Mouse (Mus musculus): ENCODE data around the gene Btf3l4. TPM values are rescaled to one million over a fixed set of nuclear protein-coding genes. Genes with fewer than 3 reads are reported as not detected.

Gene Btf3l4
- polyA plus RNA-seq, 1 experiment from 2014 or later, result 305 TPM

DNA sequence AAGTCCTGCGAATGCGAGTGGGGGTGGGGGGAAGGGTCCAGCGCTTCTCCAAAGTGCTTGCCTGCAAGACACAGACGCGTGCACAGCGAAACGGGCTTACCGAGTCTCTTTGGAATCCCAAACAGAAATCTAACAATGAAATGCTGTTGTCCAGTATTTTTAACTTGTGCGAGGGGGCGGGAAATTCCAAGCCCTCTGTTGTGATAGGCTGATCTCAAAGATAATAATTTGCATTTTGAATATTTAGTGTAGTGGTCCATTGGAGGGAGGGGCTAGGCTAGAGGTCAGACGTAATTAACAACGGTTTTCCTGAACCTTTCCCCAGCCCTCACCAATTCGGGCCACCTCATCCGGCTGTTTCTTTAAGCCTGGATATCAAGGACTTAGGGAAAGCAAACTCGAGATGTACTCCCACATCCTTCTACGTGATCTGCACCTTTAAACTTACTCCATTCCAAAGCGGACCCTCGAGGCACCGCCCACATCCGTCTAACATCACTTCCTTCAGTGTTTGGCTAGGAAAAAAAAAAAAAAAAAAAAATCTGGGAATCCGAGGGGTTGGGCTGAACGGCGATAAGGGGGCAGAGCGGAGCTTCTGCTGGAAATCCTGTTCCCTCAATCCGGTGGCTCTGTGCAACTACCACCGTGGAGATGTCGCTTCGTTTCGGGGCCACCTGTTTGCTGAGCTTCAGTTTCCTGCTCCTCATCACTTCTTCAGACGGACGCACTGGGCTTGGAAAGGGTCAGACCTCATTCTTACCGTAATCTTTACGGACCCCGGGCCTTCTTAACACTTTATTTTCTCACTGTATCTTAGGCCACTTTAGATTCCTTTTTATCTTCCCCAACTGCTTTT is 929 bp upstream of the Btf3l4 start, which contains the start of gene Txndc12:
Gene Txndc12 (plus strand): TSS at position 487 of the 856 bp plus-strand sequence.
- Histone ChIP-seq H3K4me1 (ENCODE audit: control insufficient read depth, insufficient read depth, low read length) (no peaks in the 10 kb centered on the region), H3K27me3 (ENCODE audit: control insufficient read depth, insufficient read depth, low read length) (no peaks in the 10 kb centered on the region), H3K36me3 (replicated peaks; ENCODE audit: control insufficient read depth, insufficient read depth, low read depth, low read length) (no peaks in the 10 kb centered on the region), H3K9ac (replicated peaks; ENCODE audit: low read length) (peak within 1 kb of the TSS; percentile 99), H3K4me3 (ENCODE audit: low read depth, low read length) (peak within 1 kb of the TSS; percentile 97), H3K4me2 (ENCODE audit: low read depth, low read length) (peak within 1 kb of the TSS; percentile 66), H3K9me3 (replicated peaks; ENCODE audit: control insufficient read depth, low read length) (no peaks in the 10 kb centered on the region), H3K27ac (replicated peaks; ENCODE audit: low read depth, low read length) (peak within 1 kb of the TSS; percentile 98)
- ATAC-seq (replicated peaks; ENCODE audit: insufficient number of reproducible peaks, low FRiP score, low TSS enrichment, low read depth) (peak; percentile 76), DNase-seq (ENCODE audit: low spot score) (peak; percentile 94)
- WGBS, result under 1% methylated on average over 34 of the region's 34 CpGs

GRCm38 (mm10) chr4:108833828-108834114 is 357 bp upstream of the Btf3l4 start:
- Histone ChIP-seq H3K36me3 (replicated peaks; ENCODE audit: control insufficient read depth, insufficient read depth, low read depth, low read length) (no peaks in the 10 kb centered on the region; the same call in 1 of the 2 replicates), H3K27ac (replicated peaks; ENCODE audit: low read depth, low read length) (peak overlapping the region; percentile 98), H3K4me3 (ENCODE audit: low read depth, low read length) (peak overlapping the region; percentile 97)

DNA sequence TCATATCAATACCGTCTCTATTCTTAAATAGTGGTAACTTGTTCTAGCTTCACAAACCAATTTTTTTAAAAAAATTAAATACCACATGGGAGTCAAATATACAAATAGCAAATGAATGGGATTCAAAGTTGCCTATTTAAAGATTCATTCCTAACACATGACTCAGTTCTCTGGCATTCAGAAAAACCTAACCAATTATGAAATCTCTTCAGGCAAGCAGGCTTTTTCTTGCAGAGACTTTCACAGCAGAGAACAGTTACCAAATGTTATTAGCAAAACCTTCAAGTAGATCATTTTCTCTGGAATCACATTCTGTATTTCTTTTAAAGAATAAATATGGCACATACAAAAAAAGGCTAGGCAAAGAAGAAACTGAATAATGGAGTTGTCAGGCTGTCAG is 2.7 kb downstream of the Btf3l4 start:
- Histone ChIP-seq H3K4me1 (ENCODE audit: control insufficient read depth, insufficient read depth, low read length) (no peaks in the 10 kb centered on the region), H3K4me2 (ENCODE audit: low read depth, low read length) (no peak overlapping the region), H3K9me3 (replicated peaks; ENCODE audit: control insufficient read depth, low read length) (no peaks in the 10 kb centered on the region), H3K27ac (replicated peaks; ENCODE audit: low read depth, low read length) (no peak overlapping the region), H3K36me3 (replicated peaks; ENCODE audit: control insufficient read depth, insufficient read depth, low read depth, low read length) (no peaks in the 10 kb centered on the region; the same call in 1 of the 2 replicates), H3K4me3 (ENCODE audit: low read depth, low read length) (no peak overlapping the region), H3K27me3 (ENCODE audit: control insufficient read depth, insufficient read depth, low read length) (no peaks in the 10 kb centered on the region), H3K9ac (replicated peaks; ENCODE audit: low read length) (no peak overlapping the region)
- WGBS, result 83% methylated on average over 1 of the region's 1 CpGs
- ATAC-seq (replicated peaks; ENCODE audit: insufficient number of reproducible peaks, low FRiP score, low TSS enrichment, low read depth) (no peak), DNase-seq (ENCODE audit: low spot score) (no peak)

More at GRCm38 (mm10) chr4:108833828-108834114, 357 bp upstream of the Btf3l4 start:
- 0% methylated on average over 6 of the region's 6 CpGs for WGBS
- no peaks in the 10 kb centered on the region for H3K9me3 ChIP-seq (replicated peaks; ENCODE audit: control insufficient read depth, low read length)
- ATAC-seq (replicated peaks; ENCODE audit: insufficient number of reproducible peaks, low FRiP score, low TSS enrichment, low read depth), result no peak
- no peak for DNase-seq (ENCODE audit: low spot score)
- H3K4me2 ChIP-seq (ENCODE audit: low read depth, low read length), result peak overlapping the region; percentile 57
- no peaks in the 10 kb centered on the region for H3K4me1 ChIP-seq (ENCODE audit: control insufficient read depth, insufficient read depth, low read length)
- H3K9ac ChIP-seq (replicated peaks; ENCODE audit: low read length), result peak overlapping the region; percentile 99
- H3K27me3 ChIP-seq (ENCODE audit: control insufficient read depth, insufficient read depth, low read length), result no peaks in the 10 kb centered on the region

DNA sequence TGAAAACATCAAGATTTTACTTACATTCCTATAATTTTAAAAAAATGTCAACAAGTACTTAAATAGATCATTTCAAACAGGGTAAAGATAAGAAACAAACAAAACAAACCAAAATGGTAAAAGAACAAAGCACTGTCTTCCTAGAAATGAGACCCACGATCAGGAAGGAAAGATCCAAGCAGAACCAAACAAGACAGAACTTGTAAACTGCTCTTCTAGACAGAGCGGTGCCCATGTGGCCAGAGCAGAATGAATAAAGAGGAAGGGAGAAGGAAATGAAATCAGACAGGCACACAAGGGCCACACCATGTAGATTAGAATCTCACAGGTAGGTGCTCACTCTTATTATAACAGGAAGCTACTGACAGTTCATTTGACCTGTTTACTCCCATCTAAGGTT is 6.8 kb downstream of the Btf3l4 start:
- peaks cover 4% of the 10 kb centered on the region for H3K36me3 ChIP-seq (replicated peaks; ENCODE audit: control insufficient read depth, insufficient read depth, low read depth, low read length)
- no peak overlapping the region for H3K4me3 ChIP-seq (ENCODE audit: low read depth, low read length)
- 84% methylated on average over 2 of the region's 2 CpGs for WGBS
- no peaks in the 10 kb centered on the region for H3K27me3 ChIP-seq (ENCODE audit: control insufficient read depth, insufficient read depth, low read length)
- H3K4me2 ChIP-seq (ENCODE audit: low read depth, low read length), result no peak overlapping the region
- no peaks in the 10 kb centered on the region for H3K4me1 ChIP-seq (ENCODE audit: control insufficient read depth, insufficient read depth, low read length)
- H3K9ac ChIP-seq (replicated peaks; ENCODE audit: low read length), result no peak overlapping the region
- H3K9me3 ChIP-seq (replicated peaks; ENCODE audit: control insufficient read depth, low read length), result no peaks in the 10 kb centered on the region
- DNase-seq (ENCODE audit: low spot score), result no peak
- no peak for ATAC-seq (replicated peaks; ENCODE audit: insufficient number of reproducible peaks, low FRiP score, low TSS enrichment, low read depth)
- no peak overlapping the region for H3K27ac ChIP-seq (replicated peaks; ENCODE audit: low read depth, low read length)

DNA sequence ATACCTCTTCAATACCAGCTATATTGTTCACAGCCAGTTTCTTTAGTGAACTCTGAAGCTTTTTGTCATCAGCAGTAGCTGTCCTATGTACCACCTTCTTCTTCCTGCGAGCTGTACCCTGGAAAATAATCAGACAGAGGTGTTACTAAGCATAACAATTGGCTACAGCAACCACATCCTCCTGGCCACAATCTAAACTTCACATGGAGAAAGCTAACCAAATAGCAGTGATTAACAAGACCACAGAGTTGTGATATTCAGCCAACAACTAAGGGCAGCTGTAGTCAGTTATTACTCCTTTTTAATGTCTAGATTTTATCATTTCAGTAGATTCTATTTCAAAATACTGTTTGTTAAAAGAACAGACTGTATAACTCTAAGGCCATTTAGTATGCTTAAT is 7.3 kb downstream of the Btf3l4 start:
- ATAC-seq (replicated peaks; ENCODE audit: insufficient number of reproducible peaks, low FRiP score, low TSS enrichment, low read depth), result no peak

DNA sequence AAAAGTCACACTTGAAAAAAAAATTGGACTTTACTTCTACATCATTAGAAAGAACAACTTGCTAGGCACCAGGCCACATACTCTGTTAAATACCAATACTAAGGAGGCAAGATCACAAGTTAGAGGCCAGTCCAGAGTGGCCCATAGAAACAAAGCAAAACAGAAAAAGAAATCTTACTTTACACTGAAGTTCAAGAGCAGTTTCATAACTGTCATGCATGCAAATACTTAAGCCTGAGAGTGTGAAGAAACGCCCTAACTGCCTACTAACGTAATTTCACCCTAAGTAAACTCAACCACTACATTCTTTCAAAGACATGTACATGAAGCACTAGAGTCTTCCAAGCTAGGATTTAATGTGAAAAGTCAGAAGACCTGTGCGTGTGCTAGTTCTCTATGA is 7.7 kb downstream of the Btf3l4 start:
- peaks cover 4% of the 10 kb centered on the region for H3K36me3 ChIP-seq (replicated peaks; ENCODE audit: control insufficient read depth, insufficient read depth, low read depth, low read length)
- H3K9ac ChIP-seq (replicated peaks; ENCODE audit: low read length), result no peak overlapping the region
- H3K4me1 ChIP-seq (ENCODE audit: control insufficient read depth, insufficient read depth, low read length), result no peaks in the 10 kb centered on the region
- H3K9me3 ChIP-seq (replicated peaks; ENCODE audit: control insufficient read depth, low read length), result no peaks in the 10 kb centered on the region
- H3K27me3 ChIP-seq (ENCODE audit: control insufficient read depth, insufficient read depth, low read length), result no peaks in the 10 kb centered on the region
- WGBS, result 91% methylated on average over 3 of the region's 3 CpGs
- no peak for DNase-seq (ENCODE audit: low spot score)
- ATAC-seq (replicated peaks; ENCODE audit: insufficient number of reproducible peaks, low FRiP score, low TSS enrichment, low read depth), result no peak
- H3K4me2 ChIP-seq (ENCODE audit: low read depth, low read length), result no peak overlapping the region
- no peak overlapping the region for H3K4me3 ChIP-seq (ENCODE audit: low read depth, low read length)
- H3K27ac ChIP-seq (replicated peaks; ENCODE audit: low read depth, low read length), result no peak overlapping the region

More for the DNA sequence above, 7.3 kb downstream of the Btf3l4 start:
- no peak overlapping the region for H3K4me3 ChIP-seq (ENCODE audit: low read depth, low read length)
- no peaks in the 10 kb centered on the region for H3K9me3 ChIP-seq (replicated peaks; ENCODE audit: control insufficient read depth, low read length)
- H3K9ac ChIP-seq (replicated peaks; ENCODE audit: low read length), result no peak overlapping the region
- WGBS, result 86% methylated on average over 1 of the region's 1 CpGs
- peaks cover 4% of the 10 kb centered on the region for H3K36me3 ChIP-seq (replicated peaks; ENCODE audit: control insufficient read depth, insufficient read depth, low read depth, low read length)
- no peak overlapping the region for H3K27ac ChIP-seq (replicated peaks; ENCODE audit: low read depth, low read length)
- H3K4me2 ChIP-seq (ENCODE audit: low read depth, low read length), result no peak overlapping the region
- DNase-seq (ENCODE audit: low spot score), result no peak
- H3K27me3 ChIP-seq (ENCODE audit: control insufficient read depth, insufficient read depth, low read length), result no peaks in the 10 kb centered on the region
- H3K4me1 ChIP-seq (ENCODE audit: control insufficient read depth, insufficient read depth, low read length), result no peaks in the 10 kb centered on the region

DNA sequence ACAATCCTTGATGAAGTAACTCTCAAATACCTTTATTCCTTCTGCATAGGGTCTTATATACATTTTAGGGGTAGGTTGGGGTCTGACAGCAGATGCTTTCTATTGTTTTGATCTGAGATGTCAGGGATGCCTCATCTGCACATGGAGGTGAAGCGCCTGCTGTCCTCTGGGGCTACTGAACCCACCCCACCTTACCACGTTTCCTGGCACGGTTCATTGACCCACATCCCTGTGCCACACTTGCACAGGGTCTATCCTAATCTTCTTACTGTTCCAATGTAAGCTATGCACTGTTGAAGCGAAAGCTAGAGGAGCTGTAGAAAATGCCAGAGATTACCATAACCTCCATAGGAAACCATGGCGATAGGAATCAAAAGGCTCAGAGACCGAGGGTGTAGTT is 21.9 kb downstream of the Btf3l4 start:
- Histone ChIP-seq H3K4me2 (ENCODE audit: low read depth, low read length) (no peak overlapping the region), H3K4me1 (ENCODE audit: control insufficient read depth, insufficient read depth, low read length) (no peaks in the 10 kb centered on the region), H3K4me3 (ENCODE audit: low read depth, low read length) (no peak overlapping the region), H3K9me3 (replicated peaks; ENCODE audit: control insufficient read depth, low read length) (no peaks in the 10 kb centered on the region), H3K27ac (replicated peaks; ENCODE audit: low read depth, low read length) (no peak overlapping the region), H3K27me3 (ENCODE audit: control insufficient read depth, insufficient read depth, low read length) (no peaks in the 10 kb centered on the region), H3K9ac (replicated peaks; ENCODE audit: low read length) (no peak overlapping the region), H3K36me3 (replicated peaks; ENCODE audit: control insufficient read depth, insufficient read depth, low read depth, low read length) (peaks cover 2% of the 10 kb centered on the region; the same call in 1 of the 2 replicates)
- WGBS, result 67% methylated on average over 6 of the region's 6 CpGs
- ATAC-seq (replicated peaks; ENCODE audit: insufficient number of reproducible peaks, low FRiP score, low TSS enrichment, low read depth), result no peak
- DNase-seq (ENCODE audit: low spot score), result no peak

GRCm38 (mm10) chr4:108811142-108811541 is 22.3 kb downstream of the Btf3l4 start:
- Histone ChIP-seq H3K9ac (replicated peaks; ENCODE audit: low read length) (no peak overlapping the region), H3K4me3 (ENCODE audit: low read depth, low read length) (no peak overlapping the region), H3K4me2 (ENCODE audit: low read depth, low read length) (no peak overlapping the region), H3K36me3 (replicated peaks; ENCODE audit: control insufficient read depth, insufficient read depth, low read depth, low read length) (peaks cover 2% of the 10 kb centered on the region; the same call in 1 of the 2 replicates), H3K27me3 (ENCODE audit: control insufficient read depth, insufficient read depth, low read length) (no peaks in the 10 kb centered on the region), H3K4me1 (ENCODE audit: control insufficient read depth, insufficient read depth, low read length) (no peaks in the 10 kb centered on the region), H3K9me3 (replicated peaks; ENCODE audit: control insufficient read depth, low read length) (no peaks in the 10 kb centered on the region), H3K27ac (replicated peaks; ENCODE audit: low read depth, low read length) (no peak overlapping the region)
- ATAC-seq (replicated peaks; ENCODE audit: insufficient number of reproducible peaks, low FRiP score, low TSS enrichment, low read depth), result no peak
- DNase-seq (ENCODE audit: low spot score), result no peak
- 52% methylated on average over 4 of the region's 4 CpGs for WGBS
